Mouse (Mus musculus) T-cell, adult 2 months (primary cell): ENCODE measurements at regions not wholly inside any gene's neighbourhood (a gene's known extent, or its start where the extent isn't known, plus 50 kb on each side); places are given as distances from the start of the nearest gene placed in this dataset.

ENCODE experiments used
- DNase-seq: peaks from one replicate; pipeline ENCODE4 v3.0.0; 2022; ENCODE audit warnings: low spot score

GRCm38 (mm10) chr13:43852888-43853287 is 68.3 kb downstream of the Cd83 start:
- no peak for DNase-seq

- DNase-seq: no peak
These were observed 70.4 kb downstream of the Cd83 start for GRCm38 (mm10) chr13:43854973-43855372.

GRCm38 (mm10) chr13:43860932-43861331 is 76.4 kb downstream of the Cd83 start:
- DNase-seq: no peak

GRCm38 (mm10) chr13:43861424-43861823 is 76.8 kb downstream of the Cd83 start:
- no peak for DNase-seq

GRCm38 (mm10) chr13:43862056-43862455 is 77.5 kb downstream of the Cd83 start:
- no peak for DNase-seq

GRCm38 (mm10) chr13:43862586-43862985 is 78.0 kb downstream of the Cd83 start:
- no peak for DNase-seq

GRCm38 (mm10) chr13:43863581-43864100 is 79.1 kb downstream of the Cd83 start:
- DNase-seq: no peak

- peak; percentile 98 for DNase-seq
These were observed 79.7 kb downstream of the Cd83 start for GRCm38 (mm10) chr13:43864153-43864861.

- DNase-seq: no peak
These were observed 80.5 kb downstream of the Cd83 start for GRCm38 (mm10) chr13:43865036-43865435.

GRCm38 (mm10) chr13:43875895-43876294 is 91.3 kb downstream of the Cd83 start:
- DNase-seq: no peak

- DNase-seq: no peak
These were observed 102.7 kb downstream of the Cd83 start for GRCm38 (mm10) chr13:43887284-43887683.

GRCm38 (mm10) chr13:43891928-43892327 is 107.4 kb downstream of the Cd83 start:
- no peak for DNase-seq

- DNase-seq: no peak
These were observed 111.4 kb downstream of the Cd83 start for GRCm38 (mm10) chr13:43895990-43896389.

GRCm38 (mm10) chr13:43897046-43897445 is 112.5 kb downstream of the Cd83 start:
- DNase-seq: no peak

GRCm38 (mm10) chr13:43898555-43899258 is 114.1 kb downstream of the Cd83 start:
- DNase-seq: peak; percentile 6

- no peak for DNase-seq
These were observed 115.5 kb downstream of the Cd83 start for GRCm38 (mm10) chr13:43900115-43900514.

- no peak for DNase-seq
These were observed 116.2 kb downstream of the Cd83 start for GRCm38 (mm10) chr13:43900758-43901157.

- DNase-seq: no peak
These were observed 118.8 kb downstream of the Cd83 start for GRCm38 (mm10) chr13:43903391-43903790.

GRCm38 (mm10) chr13:43904291-43904690 is 119.7 kb downstream of the Cd83 start:
- DNase-seq: no peak

GRCm38 (mm10) chr13:43906241-43906640 is 121.7 kb downstream of the Cd83 start:
- peak; percentile 60 for DNase-seq

- DNase-seq: no peak
These were observed 122.8 kb downstream of the Cd83 start for GRCm38 (mm10) chr13:43907425-43907824.

- no peak for DNase-seq
These were observed 123.6 kb downstream of the Cd83 start for GRCm38 (mm10) chr13:43908041-43908644.

- DNase-seq: no peak
These were observed 125.4 kb downstream of the Cd83 start for GRCm38 (mm10) chr13:43909933-43910332.
